Mouse (Mus musculus) lung, postnatal 10 days (tissue): ENCODE measurements around the gene Rab6b.

Experiments
- DNase-seq: peaks from one replicate; pipeline ENCODE4 v3.0.0; 2021

Rab6b gene

DNA sequence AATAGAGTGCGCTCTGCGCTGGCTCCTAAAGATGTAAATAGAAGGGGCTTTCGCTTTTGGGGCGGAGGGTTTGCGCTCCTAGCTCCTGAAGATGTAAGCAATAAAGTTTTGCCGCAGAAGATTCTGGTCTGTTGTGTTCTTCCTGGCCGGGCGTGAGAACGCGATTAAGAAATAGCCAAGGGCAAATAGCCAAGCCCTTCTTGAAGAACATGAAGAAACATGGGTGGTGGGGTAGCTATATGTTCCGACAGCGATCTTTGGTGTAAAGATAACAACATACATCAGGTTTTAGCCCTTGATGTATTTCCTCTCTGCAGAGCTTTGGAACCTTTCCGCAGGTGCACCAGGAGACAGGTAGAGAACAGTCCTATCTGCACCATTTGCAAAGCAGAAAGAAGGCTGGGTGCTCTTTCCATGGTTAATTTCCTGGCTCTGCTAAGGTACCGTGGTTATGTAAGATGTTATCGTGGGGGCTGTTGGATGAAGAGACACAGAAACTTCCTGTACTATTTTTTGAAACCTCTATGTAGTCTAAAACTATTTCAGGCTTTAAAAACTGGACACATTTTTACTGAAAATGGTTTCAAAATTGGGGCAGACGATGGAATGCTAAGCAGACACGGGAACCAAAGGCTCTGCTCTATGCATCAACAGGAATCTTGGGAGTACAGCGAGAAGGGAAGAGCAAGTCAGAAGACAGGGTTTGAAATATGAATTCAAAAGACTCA is 2.5 kb upstream of the Rab6b start:
- no peak for DNase-seq

DNA sequence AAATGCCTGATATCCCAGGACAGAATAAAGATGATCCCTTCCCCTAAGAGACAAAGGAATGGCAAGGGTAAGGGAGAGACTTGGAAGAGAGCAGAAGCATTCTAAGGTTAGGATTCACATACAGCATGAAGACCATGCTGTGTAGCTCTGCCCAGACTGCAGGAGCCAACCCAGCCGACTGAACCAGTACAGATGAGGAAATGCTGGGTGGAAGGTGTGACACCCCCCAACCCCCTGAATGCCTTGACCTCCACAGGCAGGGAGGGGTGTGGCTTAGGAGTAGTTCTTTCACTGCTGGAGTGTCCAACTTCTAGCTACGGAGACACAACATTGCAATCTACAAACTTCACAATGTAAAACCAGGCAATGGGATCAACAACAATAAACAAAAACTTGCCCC is 1.7 kb upstream of the Rab6b start:
- DNase-seq = no peak

DNA sequence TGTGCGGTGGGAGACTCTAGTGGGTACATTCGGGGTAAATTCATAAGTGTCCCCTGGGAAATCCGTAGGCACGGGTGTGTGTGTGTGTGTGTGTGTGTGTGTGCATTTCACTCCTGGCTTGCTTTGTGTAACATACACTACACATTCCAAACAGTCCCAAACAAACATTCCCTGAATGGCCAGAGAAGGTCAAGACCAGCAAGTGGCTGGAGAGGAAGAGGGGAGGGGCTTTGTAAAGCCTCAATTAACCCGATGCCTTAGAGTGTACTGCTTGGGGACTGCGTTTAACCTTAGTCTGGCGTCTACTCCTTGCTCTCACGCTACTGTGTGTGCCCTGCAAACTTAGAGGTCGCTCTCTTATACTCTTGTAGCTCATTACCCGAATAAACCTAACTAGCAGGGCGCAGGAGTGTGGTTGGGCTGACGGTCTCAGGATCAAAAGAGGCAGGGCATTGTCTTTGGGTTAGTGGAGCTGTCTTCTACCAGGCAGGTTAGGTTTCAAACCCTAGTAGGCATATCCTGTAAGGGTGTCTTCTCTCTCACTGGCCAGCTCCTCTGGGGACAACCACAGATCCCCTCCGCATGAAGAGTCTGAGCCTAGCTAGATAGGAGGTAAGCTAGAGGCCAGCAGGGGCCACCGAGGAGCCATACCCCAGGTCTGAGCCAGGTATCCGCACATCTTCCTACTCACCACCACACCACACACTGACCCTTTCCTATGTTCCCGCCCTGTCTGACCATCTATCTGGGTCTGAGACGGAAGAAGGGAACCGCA is 673 bp upstream of the Rab6b start:
- DNase-seq = peak; percentile 51

DNA sequence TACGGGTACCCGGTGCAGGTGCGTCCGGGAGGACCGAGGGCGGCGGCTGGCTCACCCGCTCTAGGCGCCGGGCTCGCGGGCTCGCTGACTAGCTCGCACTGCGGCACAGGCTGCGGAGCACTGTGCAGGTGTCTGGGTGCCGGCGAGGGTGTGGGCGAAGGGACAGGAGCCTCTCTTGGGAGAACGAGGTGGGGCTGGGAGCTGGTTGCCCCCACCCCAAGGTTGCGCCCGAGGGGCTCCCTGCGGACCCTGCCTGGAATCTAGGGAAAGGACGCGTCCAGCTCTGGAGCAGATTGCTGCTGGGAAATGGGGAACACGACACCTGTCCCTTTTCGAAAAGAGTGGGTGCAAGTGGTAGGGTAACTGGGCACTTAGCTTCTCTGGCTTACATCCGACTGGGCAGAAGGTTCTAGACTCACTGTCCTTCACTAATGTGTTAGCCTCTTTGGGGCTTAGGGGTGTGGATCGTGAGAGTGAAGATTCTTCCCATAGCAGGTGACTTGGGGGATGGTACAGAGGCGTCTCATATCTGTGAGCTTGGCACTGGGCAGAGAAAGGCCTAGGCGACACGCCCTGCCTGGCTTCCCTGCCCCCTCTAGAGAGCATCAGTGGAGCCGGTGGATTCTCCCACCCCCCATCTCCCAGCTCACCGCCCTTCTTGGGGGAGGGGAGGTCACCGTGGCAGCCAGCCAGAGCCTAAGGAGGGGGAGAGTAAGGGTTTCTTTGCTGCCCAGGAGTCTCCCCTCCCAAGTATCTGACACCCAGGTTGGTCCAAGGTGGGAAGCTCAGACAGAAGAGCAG is 1.1 kb downstream of the Rab6b start:
- DNase-seq = no peak

DNA sequence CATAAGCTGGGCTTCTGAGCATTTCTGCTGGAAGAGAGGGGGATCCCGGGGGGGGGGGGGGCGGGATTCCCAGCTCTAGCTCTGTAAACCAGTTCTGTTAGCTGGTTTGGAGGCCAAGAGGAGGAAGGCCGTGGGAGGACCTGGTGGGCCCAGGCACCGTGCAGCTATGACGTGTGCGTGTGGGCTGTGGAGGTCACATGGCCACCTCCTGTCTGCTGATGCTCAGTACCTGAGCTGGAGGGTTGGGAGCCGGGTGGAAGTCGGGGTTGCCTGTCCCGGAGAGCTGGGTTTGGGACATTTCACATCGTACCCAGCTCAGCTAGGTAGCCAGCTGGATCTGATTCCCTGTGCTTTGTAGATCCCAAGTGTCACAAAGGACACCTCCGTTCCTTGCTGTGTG is 1.8 kb downstream of the Rab6b start:
- no peak for DNase-seq

DNA sequence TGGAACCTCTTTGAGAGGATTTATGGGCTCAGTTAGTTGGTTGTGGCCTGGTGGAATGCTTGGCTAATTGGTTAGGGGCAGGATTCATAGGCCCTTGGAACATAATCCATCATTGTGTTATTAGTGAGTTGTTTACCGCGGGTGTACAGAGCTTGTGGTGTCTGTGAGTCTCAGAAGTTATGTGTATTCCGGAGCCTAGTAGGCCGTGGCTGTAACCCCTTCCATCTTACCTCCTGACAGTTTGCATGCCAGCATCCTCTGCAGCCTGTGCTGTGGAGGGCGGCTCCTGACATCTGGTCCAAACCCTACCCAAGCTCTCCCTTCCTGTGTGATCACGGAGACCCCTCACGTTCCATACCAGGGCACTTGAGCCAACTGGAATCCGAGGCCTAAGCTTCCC is 2.7 kb downstream of the Rab6b start:
- DNase-seq = no peak

DNA sequence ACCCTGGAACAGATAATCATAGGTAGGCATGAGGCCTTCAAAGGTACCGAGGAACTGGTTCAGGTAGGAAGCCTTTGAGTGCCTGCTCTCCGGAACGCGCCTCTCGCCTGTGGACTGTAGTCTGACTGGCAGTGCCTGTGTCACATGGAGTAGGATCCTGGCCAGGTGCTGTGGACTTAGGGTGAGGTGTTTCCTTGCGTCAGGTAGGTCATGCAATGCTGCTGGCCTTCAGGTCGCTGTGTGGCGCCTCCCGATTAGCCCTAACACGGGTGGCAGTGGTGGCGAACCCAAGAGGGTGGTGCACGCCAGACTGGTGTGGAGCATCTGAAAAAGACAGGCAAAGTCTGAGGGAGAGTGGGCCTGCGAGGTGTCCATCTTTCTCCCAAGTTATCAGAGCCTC is 3.3 kb downstream of the Rab6b start:
- DNase-seq = no peak

DNA sequence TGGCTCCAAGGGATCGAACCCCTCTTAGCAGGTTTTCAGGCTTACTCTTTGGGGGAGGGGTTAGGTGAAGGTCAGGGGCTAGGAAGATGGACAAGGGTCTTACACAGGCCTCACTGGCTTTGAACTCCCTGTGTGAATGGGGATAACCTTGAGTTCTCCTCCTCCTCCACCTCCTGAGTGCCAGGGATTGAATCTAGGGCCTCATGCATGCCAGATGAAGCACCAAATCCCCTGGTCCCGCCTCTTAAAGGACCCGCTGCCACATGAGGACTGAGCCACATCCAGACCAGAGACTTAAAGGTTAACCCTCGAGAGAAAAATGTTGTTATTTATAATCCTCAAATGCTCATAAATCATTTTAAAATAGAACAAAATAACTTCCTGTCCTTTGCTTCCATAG is 5.4 kb downstream of the Rab6b start:
- DNase-seq = no peak

DNA sequence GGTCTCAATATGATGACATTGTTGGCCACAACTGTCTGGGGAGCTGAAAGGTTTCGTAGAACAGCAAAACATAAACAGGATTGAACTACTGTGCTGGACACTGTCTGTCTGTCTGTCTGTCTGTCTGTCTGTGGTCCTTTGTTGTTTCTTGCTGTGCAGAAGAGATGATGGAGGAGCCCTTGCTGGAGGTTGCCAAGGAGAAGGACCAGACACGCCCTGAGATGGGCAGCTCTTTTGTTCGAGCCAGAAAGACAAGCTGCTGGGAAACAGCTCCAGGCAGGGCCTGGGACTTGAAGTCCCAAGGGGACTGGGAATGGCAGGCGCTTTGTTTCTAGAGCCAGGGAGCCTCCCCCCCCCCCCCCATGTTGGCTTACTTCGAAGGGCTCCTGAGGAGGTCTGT is 5.9 kb downstream of the Rab6b start:
- DNase-seq = no peak

DNA sequence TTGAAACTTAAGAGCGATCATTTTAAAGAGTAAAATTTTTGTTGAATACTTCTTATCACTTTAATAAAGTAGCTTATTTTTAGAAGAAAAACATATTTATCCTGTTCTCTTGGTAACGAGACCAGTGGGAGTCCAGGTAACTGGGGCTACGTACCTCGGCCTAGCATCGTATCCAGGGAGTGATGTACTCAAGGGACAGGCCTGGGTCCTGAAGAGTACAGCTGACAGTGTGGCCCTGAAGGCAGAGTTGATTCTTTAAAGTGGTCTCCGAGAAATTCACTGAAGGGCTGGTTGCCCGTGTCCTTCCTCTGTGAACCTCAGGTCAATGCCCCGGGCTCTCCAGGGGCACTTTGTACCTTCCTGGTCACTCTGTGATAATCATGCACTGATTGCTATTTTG is 6.4 kb downstream of the Rab6b start:
- DNase-seq = no peak

DNA sequence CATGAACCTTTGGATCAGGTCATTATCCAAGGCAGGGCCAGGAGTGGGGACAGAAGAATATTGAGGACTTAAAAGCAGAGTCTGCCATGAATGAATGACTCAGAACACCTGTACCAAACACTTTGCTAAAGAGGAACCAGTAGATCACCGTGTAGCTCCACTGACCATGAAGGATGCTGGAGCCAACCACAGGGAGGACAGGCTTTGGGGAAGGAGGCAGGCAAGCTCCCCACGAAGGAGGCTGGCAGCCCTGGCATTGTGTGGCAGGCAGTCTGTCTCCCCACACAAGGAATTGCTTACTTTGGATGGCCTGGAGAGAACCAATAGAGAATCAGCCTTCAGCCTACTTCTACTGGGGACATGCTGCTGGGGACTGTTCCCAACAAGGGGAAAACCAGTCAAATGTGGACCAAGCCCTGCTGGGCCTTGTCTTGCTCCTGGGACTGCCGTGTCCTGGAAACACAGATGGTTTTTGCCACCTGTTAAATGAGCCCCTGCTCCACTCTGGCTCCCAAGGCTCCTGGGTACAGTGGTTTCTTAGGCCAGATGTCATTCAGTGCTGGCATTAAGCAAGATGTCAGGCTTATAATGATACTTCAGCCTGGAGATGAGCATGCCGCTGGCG is 7.2 kb downstream of the Rab6b start:
- DNase-seq = no peak

DNA sequence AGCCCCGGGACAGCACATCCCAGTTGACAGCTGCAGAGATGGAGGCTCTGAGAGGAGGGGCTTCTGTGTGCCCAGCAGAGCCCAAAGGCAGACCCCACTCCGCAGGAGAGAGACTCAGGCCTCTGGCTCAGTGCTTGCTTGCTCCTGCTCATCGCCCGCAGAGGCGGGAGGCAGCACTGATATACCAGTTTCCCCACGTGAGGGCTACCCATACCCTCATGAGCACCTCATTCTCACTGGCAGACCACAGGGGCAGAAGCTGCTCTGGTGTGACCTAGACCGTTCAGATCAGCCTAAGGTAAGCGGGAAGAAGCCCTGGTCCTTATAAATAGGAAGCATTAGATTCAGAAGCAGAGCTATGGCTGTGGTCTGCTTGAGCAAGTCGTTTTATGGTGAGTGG is 8.2 kb downstream of the Rab6b start:
- DNase-seq = no peak

DNA sequence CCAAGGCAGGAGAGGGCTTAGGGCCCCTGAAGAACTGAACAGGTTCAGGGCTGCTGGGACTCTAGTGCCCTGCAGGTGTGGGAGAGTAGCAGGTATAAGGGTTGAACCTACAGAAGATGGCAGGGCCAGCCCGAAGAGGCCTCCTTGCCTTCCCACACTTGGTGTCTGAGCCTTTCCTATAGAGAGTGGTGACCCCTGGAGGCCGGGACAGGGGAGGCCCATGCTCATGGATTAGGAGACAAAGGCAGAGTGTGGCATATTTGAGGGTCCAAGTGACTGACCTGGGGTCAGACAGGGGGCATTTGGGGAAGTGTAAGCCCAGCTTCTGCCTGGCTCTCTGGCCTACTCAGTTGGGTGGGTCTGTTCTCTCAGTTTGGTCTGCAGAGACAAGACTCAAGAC is 8.6 kb downstream of the Rab6b start:
- no peak for DNase-seq

DNA sequence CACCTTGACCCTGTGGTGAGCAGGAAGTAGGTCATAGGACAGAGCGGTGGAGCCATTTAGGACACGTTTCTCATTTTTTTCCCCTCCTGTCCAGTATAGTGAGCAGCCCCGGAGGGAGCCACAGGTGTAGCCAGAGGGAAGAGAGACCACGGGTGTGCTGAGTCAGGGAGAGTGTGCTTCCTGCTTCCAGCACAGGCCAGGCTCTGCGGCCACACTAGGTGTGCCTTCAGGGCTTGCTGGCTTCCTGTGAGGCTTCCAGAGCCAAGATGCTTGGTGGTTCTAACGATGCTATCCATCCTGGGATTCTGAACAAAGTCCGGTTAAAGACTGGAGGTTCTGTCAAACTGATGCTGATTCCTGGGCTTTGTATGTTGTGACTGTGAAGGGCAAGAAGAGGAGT is 10.0 kb downstream of the Rab6b start:
- DNase-seq = no peak

DNA sequence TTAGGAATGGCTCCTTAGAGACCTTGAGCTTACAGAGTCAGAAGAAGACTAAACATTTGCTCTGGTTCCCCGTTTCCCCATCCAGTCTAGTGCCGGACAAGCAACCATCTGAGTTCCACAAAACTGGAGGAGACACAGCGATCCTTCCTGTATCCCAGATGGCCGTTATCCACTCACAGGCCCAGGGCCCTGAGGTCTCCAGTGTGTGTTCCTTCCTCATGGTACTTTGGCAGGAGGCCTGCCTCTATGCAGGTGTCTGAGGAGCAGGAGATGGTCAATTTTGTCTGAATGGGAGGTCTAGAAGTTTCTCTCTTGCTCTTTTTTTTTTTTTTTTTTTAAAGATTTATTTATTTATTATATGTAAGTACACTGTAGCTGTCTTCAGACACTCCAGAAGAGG is 13.2 kb downstream of the Rab6b start:
- no peak for DNase-seq

DNA sequence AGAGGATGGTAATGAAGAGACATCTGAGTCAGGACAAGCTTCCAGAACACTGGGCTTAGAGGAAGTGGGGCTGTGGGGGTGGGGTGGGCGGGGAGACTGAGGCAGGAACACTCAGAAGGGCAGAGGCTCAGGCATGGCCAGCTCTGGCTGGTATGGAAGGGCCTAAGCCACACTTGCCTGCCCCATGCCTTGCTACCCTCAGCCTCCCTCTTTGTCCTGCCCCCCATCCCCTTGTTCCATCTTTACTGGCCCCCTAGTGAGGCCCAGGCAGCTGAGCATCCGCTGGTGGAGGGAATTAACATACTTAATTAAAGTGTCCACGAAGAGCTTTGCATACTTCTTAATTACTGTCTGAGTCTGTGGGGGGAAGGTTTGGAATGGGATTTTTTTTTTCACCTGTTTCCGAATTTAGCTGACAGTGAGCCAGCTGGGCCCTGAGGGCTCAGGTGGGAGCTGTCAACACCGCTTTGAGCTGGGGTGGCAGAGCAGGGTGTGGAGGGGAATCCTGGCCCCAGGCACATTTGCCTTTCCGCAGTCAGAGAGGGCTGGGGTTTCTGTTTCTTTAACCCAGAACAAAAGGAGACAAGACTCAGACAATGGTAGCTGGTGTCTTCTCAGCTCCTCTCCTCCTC is 22.0 kb downstream of the Rab6b start:
- no peak for DNase-seq

DNA sequence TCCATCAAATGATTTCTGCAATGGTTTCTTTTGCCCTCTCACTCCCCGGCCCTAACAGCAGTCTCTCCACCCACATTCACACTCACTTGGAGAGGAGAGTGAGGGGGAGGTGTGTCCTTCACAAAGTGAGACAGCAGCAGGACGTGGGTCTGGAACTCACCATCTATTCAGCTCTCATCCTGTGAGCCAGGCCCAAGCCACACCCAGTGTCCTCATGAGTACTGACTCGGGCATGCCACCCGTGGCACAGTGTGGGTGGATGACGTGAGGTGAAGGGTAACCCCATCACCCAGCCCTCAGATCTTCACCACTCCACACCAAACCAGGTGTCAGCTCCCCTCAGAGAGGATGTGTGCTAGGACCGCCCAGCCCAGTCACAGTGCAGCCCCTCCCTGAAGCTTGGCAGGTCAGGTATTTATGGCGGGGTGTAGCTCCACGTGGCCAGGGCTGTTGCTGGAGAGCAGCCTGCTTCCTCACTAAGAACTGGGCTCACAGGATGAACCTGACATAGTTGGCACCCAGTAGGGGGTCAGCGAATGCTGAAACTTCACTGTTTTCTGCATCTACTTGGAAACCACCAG is 23.0 kb downstream of the Rab6b start:
- no peak for DNase-seq

DNA sequence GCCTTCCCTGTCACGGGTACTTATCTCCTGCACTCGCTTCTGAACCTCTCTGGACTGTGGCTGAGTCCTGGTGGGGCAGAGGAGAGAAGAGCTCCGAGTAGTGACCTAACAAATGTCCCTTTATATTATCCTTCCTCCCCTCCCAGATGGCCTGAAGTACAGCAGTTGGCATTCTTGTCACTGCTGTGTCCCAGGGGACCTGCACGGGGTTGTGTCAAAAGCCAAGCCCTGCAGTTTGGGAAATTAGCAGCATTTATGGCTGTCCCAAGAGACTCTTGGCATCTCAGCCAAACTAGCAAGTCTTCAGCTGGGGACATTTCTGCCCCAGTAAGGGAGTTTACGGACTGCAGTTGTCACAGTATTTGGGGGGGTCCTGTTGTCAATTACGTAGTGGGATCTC is 27.9 kb downstream of the Rab6b start:
- DNase-seq = no peak

DNA sequence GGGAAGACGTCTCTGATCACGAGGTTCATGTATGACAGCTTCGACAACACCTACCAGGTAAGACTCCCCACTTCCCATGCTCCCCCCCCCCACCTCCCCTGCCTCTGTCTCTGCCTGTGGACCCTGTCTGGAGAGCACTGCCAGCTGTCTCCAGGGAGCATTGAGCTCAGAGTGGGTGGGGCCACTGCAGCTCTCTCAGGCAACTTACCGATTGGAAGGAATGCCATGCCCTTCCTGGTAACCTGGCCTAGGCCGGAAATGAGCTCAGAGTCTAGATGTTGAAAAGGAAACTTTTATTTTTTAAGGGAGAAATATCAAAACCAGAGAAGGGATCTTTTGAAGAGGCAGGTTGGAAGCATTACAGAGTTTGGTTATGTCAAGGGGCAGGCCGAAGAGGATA is 28.8 kb downstream of the Rab6b start:
- DNase-seq = no peak

DNA sequence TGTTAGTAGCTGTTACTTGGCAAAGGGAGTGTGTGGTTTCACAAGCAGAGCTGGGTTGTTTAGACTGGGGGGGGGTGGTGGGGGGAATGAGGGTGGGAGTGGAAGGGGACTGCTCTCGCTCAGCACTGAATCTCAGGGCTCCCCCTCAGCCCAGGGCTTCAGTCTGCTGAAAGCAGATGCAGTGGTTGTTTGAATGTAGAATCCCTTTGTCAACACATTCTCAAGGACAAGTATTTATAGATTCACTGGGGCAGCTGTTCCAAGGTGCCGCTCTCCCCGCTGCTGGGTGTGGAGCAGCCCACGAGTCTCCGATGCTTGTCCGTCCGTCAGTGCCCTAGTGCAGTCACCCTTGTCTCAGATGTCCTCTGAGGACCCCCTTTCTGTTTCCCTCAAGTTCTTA is 29.7 kb downstream of the Rab6b start:
- no peak for DNase-seq

DNA sequence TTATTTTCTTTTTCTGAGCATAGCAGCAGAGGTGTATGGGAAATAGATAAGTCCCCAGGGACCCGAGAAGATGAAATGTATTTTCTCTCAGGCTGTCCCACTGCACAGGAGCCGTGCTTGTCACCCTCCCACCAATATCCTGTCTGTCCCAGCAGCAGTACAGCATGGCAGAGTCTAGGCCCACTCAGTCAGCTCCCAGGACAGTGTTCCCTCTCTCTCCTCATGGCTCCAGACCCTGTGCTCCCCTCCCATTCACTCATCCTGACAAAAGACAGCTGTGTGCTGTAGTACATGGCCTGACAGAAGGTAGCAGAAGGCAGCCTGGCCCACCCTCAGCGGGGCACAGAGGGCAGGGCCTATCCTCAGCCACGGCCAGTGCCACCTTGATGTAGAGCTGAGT is 32.3 kb downstream of the Rab6b start:
- no peak for DNase-seq

DNA sequence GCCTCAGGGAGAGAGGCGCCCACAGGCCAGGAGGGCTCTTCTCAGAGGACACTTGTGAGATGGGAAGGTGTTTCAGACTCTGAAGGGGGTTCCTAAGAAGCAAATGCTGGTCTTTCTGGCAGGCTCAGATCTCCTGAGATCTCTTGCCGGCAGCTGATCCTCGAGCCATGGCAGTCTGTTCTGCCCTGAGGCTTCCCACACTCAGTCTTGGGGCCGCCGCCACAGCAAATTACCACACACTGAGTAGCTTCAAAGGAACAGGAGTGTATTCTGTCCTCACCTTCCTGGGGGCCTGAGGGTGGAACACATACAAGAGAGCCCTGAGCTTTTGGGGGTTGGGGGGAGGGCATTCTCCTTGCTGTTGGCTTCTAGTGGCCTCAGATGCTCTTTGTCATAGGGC is 33.8 kb downstream of the Rab6b start:
- no peak for DNase-seq

DNA sequence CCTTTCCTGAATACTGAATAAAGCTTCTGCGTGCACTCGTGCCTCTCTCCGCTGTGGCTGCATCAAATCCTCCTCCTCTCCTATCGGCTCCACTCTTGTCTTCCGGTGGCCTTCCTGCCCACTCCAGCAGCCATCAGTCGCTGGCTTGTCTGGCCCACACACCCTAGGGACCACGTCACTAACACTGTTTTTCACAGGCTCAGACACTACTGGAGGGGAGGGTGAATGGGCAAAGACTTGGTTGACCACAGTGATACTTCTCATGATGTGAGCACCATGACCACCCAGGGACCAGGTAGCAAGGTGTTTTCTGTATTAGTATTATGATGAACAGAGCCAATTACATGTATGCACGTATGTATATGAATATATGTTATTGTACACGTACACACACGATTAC is 34.7 kb downstream of the Rab6b start:
- no peak for DNase-seq
